8 mouse cellular contexts compared by ENCODE assay signal in genomic region chr4:134510845-134511411, GRCm38 (mm10). TPM values are rescaled to one million over a fixed set of nuclear protein-coding genes. Genes with fewer than 3 reads are reported as not detected.
DNase-seq lines count a peak whose midpoint lies in the region; ATAC-seq lines count a peak whose summit lies in the region.

Gene Aunip, plus strand, starts transcription at chr4:134510999.

- no peaks in the 10 kb centered on the region for H3K27me3 ChIP-seq in intestine, embryonic 14.5 days (replicated peaks; ENCODE audit: control insufficient read depth, insufficient read depth, low read length)
- H3K27me3 ChIP-seq in midbrain, embryonic 10.5 days (ENCODE audit: low read depth, poor library complexity, severe bottlenecking): no peaks in the 10 kb centered on the region

- H3K36me3 ChIP-seq in intestine, embryonic 14.5 days (ENCODE audit: control insufficient read depth, insufficient read depth, low read length): no peaks in the 10 kb centered on the region
- peaks cover 20% of the 10 kb centered on the region; the same call in 1 of the 2 replicates for H3K36me3 ChIP-seq in midbrain, embryonic 10.5 days

- H3K4me1 ChIP-seq in intestine, embryonic 14.5 days (replicated peaks; ENCODE audit: control insufficient read depth, insufficient read depth, low read length): peaks cover 3% of the 10 kb centered on the region; the same call in 1 of the 2 replicates
- peaks cover 43% of the 10 kb centered on the region for H3K4me1 ChIP-seq in midbrain, embryonic 10.5 days

- peak within 1 kb of the TSS; percentile 66 for H3K4me3 ChIP-seq in intestine, embryonic 14.5 days (ENCODE audit: low read depth, low read length)
- peak within 1 kb of the TSS; percentile 72 for H3K4me3 ChIP-seq in midbrain, embryonic 10.5 days

- DNase-seq in adrenal gland, adult 2 months: peak; percentile 93
- peak; percentile 97 for DNase-seq in embryo, embryonic 10.5 days (ENCODE audit: low spot score)
- peak; percentile 83 for DNase-seq in gastrocnemius, postnatal 25 days
- DNase-seq in intestine, embryonic 14.5 days (ENCODE audit: low spot score): peak; percentile 94
- DNase-seq in left cerebral cortex, postnatal 36 days (ENCODE audit: low spot score in 2 of 2): peak; percentile 77 to 84
- DNase-seq in midbrain, embryonic 10.5 days (ENCODE audit: low spot score): peak; percentile 93
- peak; percentile 68 to 81 for DNase-seq in right cerebral cortex, postnatal 36 days (ENCODE audit: low spot score in 2 of 2)
- DNase-seq in urinary bladder, postnatal 4 days (ENCODE audit: low spot score in 2 of 2): peak; percentile 84 to 93

- no peaks in the 10 kb centered on the region for H3K9me3 ChIP-seq in intestine, embryonic 14.5 days (ENCODE audit: control insufficient read depth, low read length)
- H3K9me3 ChIP-seq in midbrain, embryonic 10.5 days (replicated peaks): no peaks in the 10 kb centered on the region

- H3K27ac ChIP-seq in intestine, embryonic 14.5 days (ENCODE audit: low read depth): no peak within 1 kb of the TSS
- H3K27ac ChIP-seq in midbrain, embryonic 10.5 days (replicated peaks): peak within 1 kb of the TSS; percentile 93

- peak; percentile 94 for ATAC-seq in intestine, embryonic 14.5 days (replicated peaks; ENCODE audit: low FRiP score, low TSS enrichment, low read depth)

- H3K4me2 ChIP-seq in intestine, embryonic 14.5 days (ENCODE audit: low read length): peak within 1 kb of the TSS; percentile 88

- under 1% methylated on average over 40 of the region's 42 CpGs for WGBS in intestine, embryonic 14.5 days
- WGBS in midbrain, embryonic 10.5 days: under 1% methylated on average over 42 of the region's 42 CpGs

- peak within 1 kb of the TSS; percentile 64 for H3K9ac ChIP-seq in intestine, embryonic 14.5 days (ENCODE audit: low read length)

- intact Hi-C loops in left cerebral cortex, postnatal 36 days (cut with DNase I): no loop called here

RNA-seq across cellular contexts. Expression of gene Aunip, which starts in this region (rescaled TPM):
- total RNA-seq in adrenal gland, adult 2 months (2021): 1 to 10 TPM in 1 of 2 experiments, under 1 TPM in 1; 0.29 to 1.5 TPM
- polyA plus RNA-seq in adrenal gland, adult 2 months (2012; rRNA removed): 0.10 and 0.16 TPM in 2 replicates
- total RNA-seq in gastrocnemius, postnatal 25 days (2021): not detected
- 7.8 and 8.2 TPM in 2 replicates for polyA plus RNA-seq in intestine, embryonic 14.5 days (2014; fragmentation: Nextera tagmentation; extraction: Ambion mirVana)
- total RNA-seq in left cerebral cortex, postnatal 36 days (2021): under 1 TPM in 1 of 2 experiments, not detected in 1; 0.32 TPM
- polyA plus RNA-seq in midbrain, embryonic 10.5 days (2016; fragmentation: Nextera tagmentation; extraction: Ambion mirVana): 25.5 and 28.6 TPM in 2 replicates

Comparison
In these comparisons a context has a peak if more than half of its experiments do, and no peak if none do; other contexts are left out.
1. Peak in DNase-seq in gastrocnemius, postnatal 25 days; RNA of the gene not detected or under 1 TPM.
2. Peak in DNase-seq in left cerebral cortex, postnatal 36 days; RNA of the gene not detected or under 1 TPM.